Comparison of ENCODE assay signal across 11 mouse cellular contexts in genomic region chr9:53323419-53324251, GRCm38 (mm10). TPM values are rescaled to one million over a fixed set of nuclear protein-coding genes. Genes with fewer than 3 reads are reported as not detected.
A peak's percentile ranks its signal among the peaks of the same experiment; 100 is the strongest.
DNase-seq lines count a peak whose midpoint lies in the region; ATAC-seq and TF ChIP-seq lines count a peak whose summit lies in the region.
"Had no signal": no experiment of that assay in that cellular context is flagged by ENCODE, and none has a peak within 500 bp of the region (broad histone marks: within the 10 kb centered on the region; RNA-seq: fewer than 3 reads in every experiment).

No protein-coding gene starts in this region.

- TF ChIP-seq EP300 in heart, adult 2 months (IDR thresholded peaks at IDR 0.05; ENCODE audit: insufficient read depth, low read depth, low read length) = no peak

- ATAC-seq in midbrain, embryonic 14.5 days (ENCODE audit: low FRiP score, low TSS enrichment) = no peak
- ATAC-seq in stomach, embryonic 14.5 days (ENCODE audit: insufficient number of reproducible peaks, insufficient read depth, low FRiP score, low read depth) = peak; percentile 65; the same call in 1 of the 2 replicates

- intact Hi-C loops in heart, adult 2 months (cut with DNase I) = no loop called here
- intact Hi-C loops in heart, postnatal 10 days (cut with DNase I) = no loop called here

- H3K4me1 ChIP-seq in heart, adult 2 months (ENCODE audit: control insufficient read depth, insufficient read depth, low read length) = no peaks in the 10 kb centered on the region
- H3K4me1 ChIP-seq in midbrain, embryonic 14.5 days (ENCODE audit: control insufficient read depth, insufficient read depth, low read length) = no peaks in the 10 kb centered on the region
- H3K4me1 ChIP-seq in midbrain, embryonic 10.5 days = 0 out of 2 replicates have a peak, but pooled peaks cover 3% of the 10 kb centered on the region
- H3K4me1 ChIP-seq in stomach, embryonic 14.5 days (ENCODE audit: control insufficient read depth, insufficient read depth, low read length) = 0 out of 2 replicates have a peak, but pooled peaks cover 5% of the 10 kb centered on the region

- H3K36me3 ChIP-seq in heart, adult 2 months (ENCODE audit: control insufficient read depth, insufficient read depth, low read length) = no peaks in the 10 kb centered on the region
- H3K36me3 ChIP-seq in midbrain, embryonic 14.5 days (ENCODE audit: control insufficient read depth, insufficient read depth, low read length) = no peaks in the 10 kb centered on the region
- no peaks in the 10 kb centered on the region for H3K36me3 ChIP-seq in midbrain, embryonic 10.5 days
- H3K36me3 ChIP-seq in stomach, embryonic 14.5 days (ENCODE audit: control insufficient read depth, insufficient read depth, low read length) = no peaks in the 10 kb centered on the region

- 0 out of 2 replicates have a peak, but pooled peaks have one; percentile 8 for TF ChIP-seq CTCF in heart, adult 2 months (IDR thresholded peaks at IDR 0.05)

- WGBS in heart, adult 2 months = 71% methylated on average over 10 of the region's 10 CpGs
- WGBS in midbrain, embryonic 14.5 days = 80% methylated on average over 10 of the region's 10 CpGs
- WGBS in midbrain, embryonic 10.5 days = 85% methylated on average over 10 of the region's 10 CpGs
- 70% methylated on average over 10 of the region's 10 CpGs for WGBS in stomach, embryonic 14.5 days

- no peak for DNase-seq in heart, adult 2 months
- DNase-seq in heart, postnatal 10 days = no peak
- peak; percentile 14 for DNase-seq in midbrain, embryonic 14.5 days
- no peak for DNase-seq in midbrain, embryonic 10.5 days (ENCODE audit: low spot score)
- peak; percentile 72 for DNase-seq in cerebellum, adult 9-11 months
- DNase-seq in right cerebral cortex, postnatal 14 days = no peak
- no peak for DNase-seq in right cerebral cortex, adult 2 months (ENCODE audit: low spot score in 2 of 2)
- DNase-seq: retina, postnatal 1 day; thymus, adult 2 months had no signal

- no peak overlapping the region for H3K4me3 ChIP-seq in heart, adult 2 months
- no peak overlapping the region for H3K4me3 ChIP-seq in midbrain, embryonic 14.5 days (replicated peaks; ENCODE audit: low read depth, low read length)
- no peak overlapping the region for H3K4me3 ChIP-seq in midbrain, embryonic 10.5 days
- H3K4me3 ChIP-seq in stomach, embryonic 14.5 days (ENCODE audit: low read depth, low read length) = no peak overlapping the region

- H3K79me2 ChIP-seq in heart, adult 2 months (replicated peaks; ENCODE audit: control insufficient read depth, insufficient read depth, low read length) = no peaks in the 10 kb centered on the region

- no peaks in the 10 kb centered on the region for H3K9me3 ChIP-seq in midbrain, embryonic 14.5 days (ENCODE audit: control insufficient read depth, low read length)
- H3K9me3 ChIP-seq in midbrain, embryonic 10.5 days (replicated peaks) = no peaks in the 10 kb centered on the region
- no peaks in the 10 kb centered on the region for H3K9me3 ChIP-seq in stomach, embryonic 14.5 days (ENCODE audit: control insufficient read depth, low read depth, low read length)

- H3K4me2 ChIP-seq in midbrain, embryonic 14.5 days (ENCODE audit: low read length) = no peak overlapping the region
- H3K4me2 ChIP-seq in stomach, embryonic 14.5 days (replicated peaks; ENCODE audit: low read depth, low read length) = no peak overlapping the region

- no peak overlapping the region for H3K9ac ChIP-seq in heart, adult 2 months (ENCODE audit: low read depth, low read length)
- H3K9ac ChIP-seq in midbrain, embryonic 14.5 days (replicated peaks; ENCODE audit: low read length) = no peak overlapping the region
- no peak overlapping the region for H3K9ac ChIP-seq in stomach, embryonic 14.5 days (replicated peaks; ENCODE audit: low read depth, low read length)

- no peaks in the 10 kb centered on the region for H3K27me3 ChIP-seq in heart, adult 2 months (ENCODE audit: control insufficient read depth, insufficient read depth, low read length)
- no peaks in the 10 kb centered on the region for H3K27me3 ChIP-seq in midbrain, embryonic 14.5 days (ENCODE audit: control insufficient read depth, insufficient read depth, low read length)
- H3K27me3 ChIP-seq in midbrain, embryonic 10.5 days (ENCODE audit: low read depth, poor library complexity, severe bottlenecking) = no peaks in the 10 kb centered on the region
- no peaks in the 10 kb centered on the region for H3K27me3 ChIP-seq in stomach, embryonic 14.5 days (ENCODE audit: control insufficient read depth, insufficient read depth, low read length)
- H3K27me3 ChIP-seq: CH12.LX had no signal

- H3K27ac ChIP-seq in heart, adult 2 months = no peak overlapping the region
- H3K27ac ChIP-seq in midbrain, embryonic 14.5 days (replicated peaks; ENCODE audit: low read depth, low read length) = no peak overlapping the region
- H3K27ac ChIP-seq in midbrain, embryonic 10.5 days (replicated peaks) = no peak overlapping the region
- peak overlapping the region; percentile 74 for H3K27ac ChIP-seq in stomach, embryonic 14.5 days (ENCODE audit: low read length)

- no peak for TF ChIP-seq POLR2A in heart, adult 2 months (IDR thresholded peaks at IDR 0.05; ENCODE audit: insufficient read depth, low read depth, low read length)

RNA-seq across cellular contexts. Expression of gene Exph5, which starts 22.2 kb away (rescaled TPM):
- total RNA-seq in heart, adult 2 months (2021) = under 1 TPM; 0.18 to 0.37 TPM
- 0.06 and 0.14 TPM in 2 replicates for polyA plus RNA-seq in heart, adult 2 months (2012; rRNA removed)
- total RNA-seq in heart, postnatal 10 days (2021) = under 1 TPM; 0.24 to 0.45 TPM
- polyA plus RNA-seq in midbrain, embryonic 14.5 days (2014; fragmentation: Nextera tagmentation; extraction: Ambion mirVana) = 0.23 and 0.79 TPM in 2 replicates
- polyA plus RNA-seq in midbrain, embryonic 10.5 days (2016; fragmentation: Nextera tagmentation; extraction: Ambion mirVana) = 0.67 and 0.73 TPM in 2 replicates
- polyA plus RNA-seq in stomach, embryonic 14.5 days (2014; fragmentation: Nextera tagmentation; extraction: Ambion mirVana) = 14.7 and 15.5 TPM in 2 replicates
- total RNA-seq: CH12.LX had no signal

Comparison
In these comparisons a context has a peak if more than half of its experiments do, and no peak if none do; other contexts are left out.
1. DNase-seq: peak in midbrain, embryonic 14.5 days (single experiment) and cerebellum, adult 9-11 months (single experiment); none in heart, adult 2 months (0 of 2), heart, postnatal 10 days (0 of 2), midbrain, embryonic 10.5 days (single experiment), right cerebral cortex, postnatal 14 days (single experiment) and right cerebral cortex, adult 2 months (0 of 2).